Mouse (Mus musculus): Measurements from ENCODE around the gene Myh1.
A peak's percentile ranks its signal among the peaks of the same experiment; 100 is the strongest.

Myh1 gene

GRCm38 (mm10) chr11:67199752-67200151, at the start of gene Myh1:
TSS of gene Myh1 (plus strand) at chr11:67200052.
- DNase-seq (ENCODE audit: low spot score), result no peak

- DNase-seq (ENCODE audit: low spot score), result no peak
These were observed 49.6 kb upstream of the Myh1 start for GRCm38 (mm10) chr11:67150237-67150636.

- no peak for DNase-seq (ENCODE audit: low spot score)
These were observed 48.7 kb upstream of the Myh1 start for GRCm38 (mm10) chr11:67151159-67151558.

GRCm38 (mm10) chr11:67151651-67152630, 47.9 kb upstream of the Myh1 start:
- DNase-seq (ENCODE audit: low spot score), result no peak

GRCm38 (mm10) chr11:67153123-67153522, 46.7 kb upstream of the Myh1 start:
- peak; percentile 36 for DNase-seq (ENCODE audit: low spot score)

- DNase-seq (ENCODE audit: low spot score), result no peak
These were observed 46.0 kb upstream of the Myh1 start for GRCm38 (mm10) chr11:67153843-67154242.

- no peak for DNase-seq (ENCODE audit: low spot score)
These were observed 44.2 kb upstream of the Myh1 start for GRCm38 (mm10) chr11:67155650-67156049.

- no peak for DNase-seq (ENCODE audit: low spot score)
These were observed 39.7 kb upstream of the Myh1 start for GRCm38 (mm10) chr11:67160131-67160530.

- DNase-seq (ENCODE audit: low spot score), result no peak
These were observed 36.2 kb upstream of the Myh1 start for GRCm38 (mm10) chr11:67163701-67164100.

- no peak for DNase-seq (ENCODE audit: low spot score)
These were observed 35.0 kb upstream of the Myh1 start for GRCm38 (mm10) chr11:67164851-67165250.

- no peak for DNase-seq (ENCODE audit: low spot score)
These were observed 30.6 kb upstream of the Myh1 start for GRCm38 (mm10) chr11:67169301-67169700.

GRCm38 (mm10) chr11:67170727-67171126, 29.1 kb upstream of the Myh1 start, which contains the start of gene Myh2:
TSS of gene Myh2 (plus strand) at chr11:67171027.
- DNase-seq (ENCODE audit: low spot score), result no peak

- no peak for DNase-seq (ENCODE audit: low spot score)
These were observed 27.4 kb upstream of the Myh1 start for GRCm38 (mm10) chr11:67172439-67172838.

- DNase-seq (ENCODE audit: low spot score), result no peak
These were observed 23.5 kb upstream of the Myh1 start for GRCm38 (mm10) chr11:67176376-67176775.

- DNase-seq (ENCODE audit: low spot score), result no peak
These were observed 9.5 kb upstream of the Myh1 start for GRCm38 (mm10) chr11:67190316-67190715.

- DNase-seq (ENCODE audit: low spot score), result no peak
These were observed 9.0 kb upstream of the Myh1 start for GRCm38 (mm10) chr11:67190814-67191213.

- DNase-seq (ENCODE audit: low spot score), result no peak
These were observed 8.4 kb upstream of the Myh1 start for GRCm38 (mm10) chr11:67191496-67191895.

GRCm38 (mm10) chr11:67199321-67199720, 531 bp upstream of the Myh1 start:
- no peak for DNase-seq (ENCODE audit: low spot score)

GRCm38 (mm10) chr11:67204766-67205165, 4.9 kb downstream of the Myh1 start:
- DNase-seq (ENCODE audit: low spot score), result no peak

- no peak for DNase-seq (ENCODE audit: low spot score)
These were observed 22.0 kb downstream of the Myh1 start for GRCm38 (mm10) chr11:67221803-67222202.

- no peak for DNase-seq (ENCODE audit: low spot score)
These were observed 24.6 kb downstream of the Myh1 start for GRCm38 (mm10) chr11:67224466-67224865.

- DNase-seq (ENCODE audit: low spot score), result no peak
These were observed 28.9 kb downstream of the Myh1 start for GRCm38 (mm10) chr11:67228731-67229130.

- no peak for DNase-seq (ENCODE audit: low spot score)
These were observed 29.3 kb downstream of the Myh1 start for GRCm38 (mm10) chr11:67229166-67229565.

- peak; percentile 15 for DNase-seq (ENCODE audit: low spot score)
These were observed 30.1 kb downstream of the Myh1 start for GRCm38 (mm10) chr11:67229946-67230345.

Data from urinary bladder, postnatal 14 days (tissue).